In the genomic region with DNA sequence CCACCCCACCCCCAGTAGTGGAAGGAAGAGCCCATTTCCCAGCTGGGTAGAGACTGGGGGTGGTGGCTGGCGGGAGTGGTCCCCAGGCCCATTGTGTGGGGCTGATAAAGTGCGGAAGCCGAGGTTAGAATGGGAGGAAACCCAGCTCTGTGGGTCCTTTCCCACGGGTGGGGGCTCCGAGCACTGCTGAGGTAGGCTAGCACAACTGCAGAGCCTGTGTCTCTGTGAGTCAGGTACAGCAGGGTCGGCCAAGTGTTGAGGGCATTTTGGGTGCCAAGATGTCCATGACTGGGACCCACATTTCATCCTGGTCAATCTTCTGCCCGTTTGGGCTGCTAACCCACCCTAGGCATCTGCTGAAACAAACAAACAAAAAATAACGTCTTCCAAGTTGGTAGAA, we compare ENCODE assay signal across 9 mouse cellular contexts.
DNase-seq lines count a peak whose midpoint lies in the region; ATAC-seq and TF ChIP-seq lines count a peak whose summit lies in the region.
"Had no signal": no experiment of that assay in that cellular context is flagged by ENCODE, and none has a peak within 500 bp of the region (broad histone marks: within the 10 kb centered on the region; RNA-seq: fewer than 3 reads in every experiment).

No protein-coding gene starts in this region.

- WGBS in forebrain, embryonic 15.5 days: 67% methylated on average over 8 of the region's 8 CpGs
- WGBS in forebrain, postnatal 0 days: 52% methylated on average over 8 of the region's 8 CpGs

- DNase-seq in forebrain, postnatal 0 days: no peak
- peak; percentile 55 for DNase-seq in heart, adult 8-10 months (ENCODE audit: low spot score)
- peak; percentile 73 for DNase-seq in kidney, postnatal 14 days
- DNase-seq in ovary, postnatal 14 days (ENCODE audit: low spot score): no peak
- DNase-seq in retina, embryonic 14.5 days (ENCODE audit: low spot score): no peak
- no peak for DNase-seq in gastrocnemius, adult 18-20 months (ENCODE audit: low spot score)
- DNase-seq: thymus, adult 18-20 months had no signal

- no peaks in the 10 kb centered on the region for H3K9me3 ChIP-seq in forebrain, embryonic 15.5 days
- no peaks in the 10 kb centered on the region for H3K9me3 ChIP-seq in forebrain, postnatal 0 days (ENCODE audit: low read length)

- no peaks in the 10 kb centered on the region for H3K27me3 ChIP-seq in forebrain, embryonic 15.5 days
- no peaks in the 10 kb centered on the region for H3K27me3 ChIP-seq in forebrain, postnatal 0 days (ENCODE audit: insufficient read depth, low read length)

- no peak for TF ChIP-seq CTCF in forebrain, postnatal 0 days (IDR thresholded peaks at IDR 0.05; ENCODE audit: low read depth)

- no peak overlapping the region for H3K9ac ChIP-seq in forebrain, embryonic 15.5 days (replicated peaks)
- no peak overlapping the region for H3K9ac ChIP-seq in forebrain, postnatal 0 days

- H3K4me2 ChIP-seq in forebrain, embryonic 15.5 days (replicated peaks): no peak overlapping the region
- H3K4me2 ChIP-seq in forebrain, postnatal 0 days (ENCODE audit: low read depth): no peak overlapping the region

- peaks cover 8% of the 10 kb centered on the region for H3K36me3 ChIP-seq in forebrain, embryonic 15.5 days
- peaks cover 14% of the 10 kb centered on the region; the same call in 1 of the 2 replicates for H3K36me3 ChIP-seq in forebrain, postnatal 0 days (ENCODE audit: insufficient read depth)

- 0 out of 2 replicates have a peak, but pooled peaks have one; percentile 15 for ATAC-seq in forebrain, embryonic 15.5 days (replicated peaks)
- ATAC-seq in forebrain, postnatal 0 days: no peak
- peak; percentile 20 for ATAC-seq in CD4-positive, CD25-positive, alpha-beta regulatory T cell, adult 4 months

- H3K4me1 ChIP-seq in forebrain, embryonic 15.5 days: peaks cover 54% of the 10 kb centered on the region
- 0 out of 2 replicates have a peak, but pooled peaks cover 3% of the 10 kb centered on the region for H3K4me1 ChIP-seq in forebrain, postnatal 0 days (ENCODE audit: insufficient read depth)

- no peak overlapping the region for H3K27ac ChIP-seq in forebrain, embryonic 15.5 days (replicated peaks)
- H3K27ac ChIP-seq in forebrain, postnatal 0 days (ENCODE audit: low read depth, low read length): no peak overlapping the region

- no peak overlapping the region for H3K4me3 ChIP-seq in forebrain, embryonic 15.5 days
- no peak overlapping the region for H3K4me3 ChIP-seq in forebrain, postnatal 0 days (ENCODE audit: low read depth, low read length)

Comparison
In these comparisons a context has a peak if more than half of its experiments do, and no peak if none do; other contexts are left out.
1. DNase-seq: peak in heart, adult 8-10 months (single experiment) and kidney, postnatal 14 days (single experiment); none in forebrain, postnatal 0 days (single experiment), ovary, postnatal 14 days (single experiment), retina, embryonic 14.5 days (single experiment) and gastrocnemius, adult 18-20 months (single experiment).